Mouse (Mus musculus) hindbrain, embryonic 15.5 days (tissue): ENCODE measurements around the gene Tenm2. TPM values are rescaled to one million over a fixed set of nuclear protein-coding genes. Genes with fewer than 3 reads are reported as not detected.

ENCODE experiments used
- ATAC-seq: fragments of 200-750 bp; cut with Nextera tagmentation; 2 replicates; pipeline ENCODE4 v1.8.0; 2017; ENCODE audit warnings: low read depth, moderate number of reproducible peaks, moderate TSS enrichment; ENCODE audit not compliant: low FRiP score
- H3K27ac ChIP-seq: fragments of 300-500 bp; sonication (generic); replicated peaks from 2 replicates; pipeline ENCODE4 v1.5.1; 2015; ENCODE audit warnings: mild to moderate bottlenecking, inconsistent platforms
- H3K27me3 ChIP-seq: fragments of 300-500 bp; sonication (generic); 2 replicates; pipeline ENCODE4 v1.6.1; 2015; ENCODE audit warnings: control low read depth, inconsistent platforms
- H3K36me3 ChIP-seq: fragments of 300-500 bp; sonication (generic); 2 replicates; pipeline ENCODE4 v1.6.1; 2015; ENCODE audit warnings: control low read depth, inconsistent platforms
- H3K4me1 ChIP-seq: fragments of 300-500 bp; sonication (generic); replicated peaks from 2 replicates; pipeline ENCODE4 v1.6.1; 2015; ENCODE audit warnings: control low read depth, inconsistent platforms
- H3K4me2 ChIP-seq: fragments of 300-500 bp; sonication (generic); 2 replicates; pipeline ENCODE4 v1.6.1; 2015; ENCODE audit warnings: moderate library complexity, mild to moderate bottlenecking, inconsistent platforms
- H3K4me3 ChIP-seq: fragments of 300-500 bp; sonication (generic); 2 replicates; pipeline ENCODE4 v1.5.1; 2015; ENCODE audit warnings: mild to moderate bottlenecking, inconsistent platforms
- H3K9ac ChIP-seq: fragments of 300-500 bp; sonication (generic); 2 replicates; pipeline ENCODE4 v1.6.1; 2015; ENCODE audit warnings: inconsistent platforms
- H3K9me3 ChIP-seq: fragments of 300-500 bp; sonication (generic); 2 replicates; pipeline ENCODE4 v1.6.1; 2016; ENCODE audit warnings: control low read depth, inconsistent platforms
- WGBS: fragments of 180-500 bp; shearing (Covaris S2); methylation state at CpG from one replicate; pipeline ENCODE4 v1.1.7; 2015; 5-methylcytosine and 5-hydroxymethylcytosine counted together
- polyA plus RNA-seq: library from polyadenylated mRNA; unstranded; fragments of >200 nt; fragmentation: Nextera tagmentation; extraction: Ambion mirVana; gene quantifications from 2 replicates; pipeline ENCODE4 v1.2.1, GENCODE M21; 2015

Gene Tenm2
- polyA plus RNA-seq, 1 experiment from 2014 or later: 33.1 TPM

GRCm38 (mm10) chr11:36001282-36001970 lies 1234.3 kb downstream of the Tenm2 start:
- no peaks in the 10 kb centered on the region for H3K27me3 ChIP-seq
- H3K36me3 ChIP-seq: no peaks in the 10 kb centered on the region
- 0 out of 2 replicates have a peak overlapping the region, but pooled peaks have one; percentile 50 for H3K27ac ChIP-seq
- H3K4me3 ChIP-seq: peak overlapping the region; percentile 17
- H3K9me3 ChIP-seq: no peaks in the 10 kb centered on the region
- H3K4me1 ChIP-seq: peaks cover 24% of the 10 kb centered on the region
- H3K9ac ChIP-seq: no peak overlapping the region
- 6% methylated on average over 28 of the region's 28 CpGs for WGBS
- peak; percentile 88 for ATAC-seq
- H3K4me2 ChIP-seq: peak overlapping the region; percentile 51

- no peaks in the 10 kb centered on the region for H3K9me3 ChIP-seq
- H3K4me1 ChIP-seq: peaks cover 24% of the 10 kb centered on the region
- peak overlapping the region; percentile 50; the same call in 1 of the 2 replicates for H3K27ac ChIP-seq
- peak overlapping the region; percentile 51 for H3K4me2 ChIP-seq
- H3K27me3 ChIP-seq: no peaks in the 10 kb centered on the region
- peak overlapping the region; percentile 17 for H3K4me3 ChIP-seq
- no peak overlapping the region for H3K9ac ChIP-seq
- no peaks in the 10 kb centered on the region for H3K36me3 ChIP-seq
- 3% methylated on average over 10 of the region's 10 CpGs for WGBS
- no peak for ATAC-seq
Observed at GRCm38 (mm10) chr11:36000585-36001281, 1235.0 kb downstream of the Tenm2 start.

DNA sequence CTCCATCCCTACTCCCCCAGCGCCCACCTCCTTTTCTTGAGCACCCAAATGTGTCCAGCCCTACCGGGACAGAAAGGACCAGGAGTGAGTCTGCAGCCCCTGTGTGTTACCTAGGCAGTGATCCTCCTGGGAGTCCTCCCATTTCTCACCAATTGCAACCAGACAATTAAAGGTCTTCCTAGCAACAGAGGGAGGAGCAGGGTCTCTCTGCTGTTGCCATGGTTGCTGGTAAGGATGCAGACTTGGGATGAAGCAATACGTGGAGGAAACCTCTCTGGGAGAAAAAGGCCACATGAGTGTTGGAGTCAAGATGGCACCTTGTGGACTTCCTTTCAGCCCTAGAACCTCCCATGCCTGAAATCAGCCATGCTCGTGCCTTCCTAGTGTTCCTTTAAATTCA lies 1235.7 kb downstream of the Tenm2 start:
- WGBS: 6% methylated on average over 4 of the region's 4 CpGs
- Histone ChIP-seq H3K9me3 (no peaks in the 10 kb centered on the region), H3K27me3 (no peaks in the 10 kb centered on the region), H3K4me1 (peaks cover 24% of the 10 kb centered on the region), H3K4me3 (no peak overlapping the region), H3K9ac (no peak overlapping the region), H3K27ac (no peak overlapping the region), H3K4me2 (peak overlapping the region; percentile 22), H3K36me3 (no peaks in the 10 kb centered on the region)
- peak; percentile 23 for ATAC-seq

GRCm38 (mm10) chr11:35998048-35998447 lies 1237.7 kb downstream of the Tenm2 start:
- Histone ChIP-seq H3K9me3 (no peaks in the 10 kb centered on the region), H3K4me3 (no peak overlapping the region), H3K27ac (no peak overlapping the region), H3K36me3 (no peaks in the 10 kb centered on the region), H3K4me1 (peaks cover 24% of the 10 kb centered on the region), H3K27me3 (no peaks in the 10 kb centered on the region), H3K4me2 (no peak overlapping the region), H3K9ac (no peak overlapping the region)
- WGBS: 83% methylated on average over 12 of the region's 12 CpGs
- no peak for ATAC-seq

GRCm38 (mm10) chr11:35995310-35995709 lies 1240.5 kb downstream of the Tenm2 start:
- Histone ChIP-seq H3K36me3 (no peaks in the 10 kb centered on the region), H3K27me3 (no peaks in the 10 kb centered on the region), H3K4me3 (no peak overlapping the region), H3K9ac (no peak overlapping the region), H3K27ac (no peak overlapping the region), H3K4me2 (no peak overlapping the region), H3K9me3 (no peaks in the 10 kb centered on the region), H3K4me1 (peaks cover 9% of the 10 kb centered on the region)
- no peak for ATAC-seq

DNA sequence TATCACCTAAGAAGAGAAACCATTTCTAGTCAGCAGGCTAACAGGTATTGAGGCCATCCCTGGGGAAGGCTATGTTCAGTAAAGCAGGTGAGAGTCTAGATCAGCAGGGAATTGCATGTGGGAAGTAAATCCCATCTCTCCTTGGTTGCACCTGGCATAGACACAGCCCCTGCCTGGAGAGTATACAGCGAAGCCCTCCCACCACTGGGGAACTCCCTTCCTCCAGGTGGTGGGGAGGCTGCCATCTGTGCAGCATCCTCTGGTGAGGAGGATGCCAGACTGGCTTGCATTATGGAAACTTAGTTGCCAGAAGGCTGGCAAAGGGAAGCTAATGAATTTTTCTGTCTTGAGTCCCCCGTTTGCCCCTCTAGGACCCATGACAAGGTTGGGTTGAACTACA lies 1243.9 kb downstream of the Tenm2 start:
- no peaks in the 10 kb centered on the region for H3K27me3 ChIP-seq
- no peaks in the 10 kb centered on the region for H3K9me3 ChIP-seq
- H3K4me2 ChIP-seq: no peak overlapping the region
- H3K9ac ChIP-seq: no peak overlapping the region
- no peaks in the 10 kb centered on the region for H3K36me3 ChIP-seq
- no peak overlapping the region for H3K4me3 ChIP-seq
- ATAC-seq: no peak
- no peaks in the 10 kb centered on the region for H3K4me1 ChIP-seq
- WGBS: 58% methylated on average over 2 of the region's 2 CpGs
- no peak overlapping the region for H3K27ac ChIP-seq

DNA sequence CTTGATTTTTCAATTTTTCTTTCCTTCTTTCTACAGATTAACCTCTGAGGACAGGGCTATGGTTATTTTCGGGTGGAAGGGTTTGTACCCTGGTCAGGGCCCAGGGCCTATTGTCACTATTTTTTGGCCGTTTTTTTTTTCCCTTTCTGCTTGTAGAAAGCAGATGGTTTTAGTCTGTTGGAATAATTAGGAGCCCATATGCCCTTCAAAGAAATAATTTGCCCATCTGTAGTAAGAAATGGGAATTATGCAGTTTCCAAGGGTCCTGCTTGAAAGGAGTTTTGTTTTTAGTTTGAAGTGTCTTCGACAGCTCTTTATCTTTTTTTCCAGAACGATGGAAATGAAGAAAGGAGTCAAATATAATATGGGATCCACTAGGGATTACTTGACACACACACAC lies 1245.8 kb downstream of the Tenm2 start:
- peaks cover 7% of the 10 kb centered on the region for H3K4me1 ChIP-seq
- ATAC-seq: no peak
- H3K9me3 ChIP-seq: no peaks in the 10 kb centered on the region
- no peak overlapping the region for H3K9ac ChIP-seq
- no peaks in the 10 kb centered on the region for H3K36me3 ChIP-seq
- no peak overlapping the region for H3K4me2 ChIP-seq
- WGBS: 56% methylated on average over 4 of the region's 4 CpGs
- no peaks in the 10 kb centered on the region for H3K27me3 ChIP-seq
- H3K4me3 ChIP-seq: no peak overlapping the region
- H3K27ac ChIP-seq: no peak overlapping the region

- no peaks in the 10 kb centered on the region for H3K36me3 ChIP-seq
- no peaks in the 10 kb centered on the region for H3K9me3 ChIP-seq
- peak overlapping the region; percentile 23; the same call in 1 of the 2 replicates for H3K9ac ChIP-seq
- H3K4me2 ChIP-seq: peak overlapping the region; percentile 62
- no peaks in the 10 kb centered on the region; the same call in 1 of the 2 replicates for H3K27me3 ChIP-seq
- peak; percentile 84 for ATAC-seq
- H3K27ac ChIP-seq: peak overlapping the region; percentile 43
- peaks cover 7% of the 10 kb centered on the region for H3K4me1 ChIP-seq
- peak overlapping the region; percentile 31 for H3K4me3 ChIP-seq
- WGBS: under 1% methylated on average over 19 of the region's 19 CpGs
Observed at GRCm38 (mm10) chr11:35985841-35986393, 1249.8 kb downstream of the Tenm2 start.

DNA sequence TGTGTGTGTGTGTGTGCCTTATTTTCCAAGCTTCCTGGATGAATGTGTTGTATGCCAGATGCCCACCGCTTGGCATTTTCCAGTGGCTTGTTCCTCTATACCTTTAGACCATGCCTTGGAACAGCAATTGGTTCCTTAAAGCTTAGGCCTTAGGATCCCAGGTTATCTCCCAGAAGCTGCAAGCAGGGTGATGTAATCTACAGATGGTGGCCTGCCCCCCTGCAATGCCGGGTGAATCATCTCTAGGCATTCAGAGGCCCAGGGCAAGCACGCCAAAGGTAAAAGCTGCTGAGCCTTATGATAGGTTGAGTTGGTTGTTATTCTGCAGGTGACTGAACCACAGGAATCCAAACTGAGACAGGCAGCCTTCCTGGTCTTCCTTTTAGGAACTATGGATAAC lies 1253.0 kb downstream of the Tenm2 start:
- H3K27ac ChIP-seq: no peak overlapping the region
- peaks cover 21% of the 10 kb centered on the region for H3K4me1 ChIP-seq
- ATAC-seq: no peak
- WGBS: 90% methylated on average over 3 of the region's 3 CpGs
- no peak overlapping the region for H3K9ac ChIP-seq
- no peak overlapping the region for H3K4me2 ChIP-seq
- H3K36me3 ChIP-seq: no peaks in the 10 kb centered on the region
- H3K4me3 ChIP-seq: no peak overlapping the region
- H3K9me3 ChIP-seq: no peaks in the 10 kb centered on the region
- no peaks in the 10 kb centered on the region; the same call in 1 of the 2 replicates for H3K27me3 ChIP-seq

- H3K4me2 ChIP-seq: peak within 1 kb of the TSS; percentile 60
- H3K9ac ChIP-seq: peak within 1 kb of the TSS; percentile 71
- no peaks in the 10 kb centered on the region; the same call in 1 of the 2 replicates for H3K27me3 ChIP-seq
- no peaks in the 10 kb centered on the region for H3K36me3 ChIP-seq
- under 1% methylated on average over 40 of the region's 47 CpGs for WGBS
- peak within 1 kb of the TSS; percentile 60 for H3K27ac ChIP-seq
- H3K4me1 ChIP-seq: peaks cover 25% of the 10 kb centered on the region
- peak within 1 kb of the TSS; percentile 68 for H3K4me3 ChIP-seq
- no peaks in the 10 kb centered on the region for H3K9me3 ChIP-seq
- peak; percentile 75 for ATAC-seq
Observed at GRCm38 (mm10) chr11:35980411-35980917, 1255.3 kb downstream of the Tenm2 start, which contains the start of gene Wwc1. Gene Wwc1, minus strand, starts transcription at chr11:35980527.

DNA sequence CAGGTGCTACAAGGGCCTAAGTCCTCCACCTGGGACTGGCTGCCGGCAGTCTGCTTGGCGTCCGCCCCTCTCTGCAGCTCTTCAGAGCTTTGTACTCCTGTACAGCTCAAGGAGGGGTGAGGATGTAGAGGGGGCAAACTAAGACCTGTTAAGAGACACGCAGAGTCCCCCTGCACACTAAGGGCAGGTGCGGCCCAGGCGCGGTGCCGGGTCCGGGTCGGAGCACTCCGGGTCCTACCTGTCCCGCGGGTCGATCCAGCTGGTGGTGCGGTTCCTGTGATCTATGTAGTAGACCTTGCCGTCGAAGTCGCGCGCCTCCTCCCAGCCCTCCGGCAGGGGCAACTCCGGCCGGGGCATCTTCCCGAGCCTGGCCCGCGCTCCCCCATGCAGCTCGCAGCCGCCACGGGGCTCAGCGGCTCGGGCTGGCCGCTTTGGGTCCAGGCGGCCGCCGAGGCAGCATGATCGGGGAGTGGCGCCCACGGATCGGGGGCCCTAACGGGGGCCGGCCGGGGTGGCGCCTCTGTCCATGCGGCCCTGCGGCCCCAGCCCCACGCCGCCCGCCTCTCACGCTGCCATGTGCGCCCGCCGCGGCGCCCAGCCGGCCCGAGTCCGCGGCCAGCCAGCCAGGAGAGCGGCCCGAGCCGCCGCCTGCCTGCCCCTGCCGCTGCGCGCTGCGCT lies 1255.9 kb downstream of the Tenm2 start:
- WGBS: under 1% methylated on average over 39 of the region's 66 CpGs
- H3K27ac ChIP-seq: peak overlapping the region; percentile 60
- no peaks in the 10 kb centered on the region; the same call in 1 of the 2 replicates for H3K27me3 ChIP-seq
- H3K4me3 ChIP-seq: peak overlapping the region; percentile 68
- H3K9me3 ChIP-seq: no peaks in the 10 kb centered on the region
- peak overlapping the region; percentile 60 for H3K4me2 ChIP-seq
- ATAC-seq: peak; percentile 47
- H3K9ac ChIP-seq: peak overlapping the region; percentile 71
- H3K36me3 ChIP-seq: no peaks in the 10 kb centered on the region
- H3K4me1 ChIP-seq: peaks cover 25% of the 10 kb centered on the region
